Mouse (Mus musculus): ENCODE results near the gene Pycard. TPM values are rescaled to one million over a fixed set of nuclear protein-coding genes. Genes with fewer than 3 reads are reported as not detected.
A peak's percentile ranks its signal among the peaks of the same experiment; 100 is the strongest.
"Not testable (repeated sequence)": the region's sequence is repeated elsewhere in the genome, so short reads cannot be mapped to it uniquely, and the experiment has no call there.

Gene Pycard
- 1 to 10 TPM; 3.3 to 4.9 TPM for total RNA-seq (2021)
- long read RNA-seq, experiment 1, partial matches to known transcripts, result 0 of 7 reads
- long read RNA-seq, experiment 1, other reads (novel, unspliced or antisense), result 3 of 7 reads
- long read RNA-seq, experiment 2, transcript Pycard-201 (3 exons, 3,800 nt), result major isoform, 6 of 6 reads
- long read RNA-seq, experiment 2, partial matches to known transcripts, result 0 of 6 reads
- long read RNA-seq, experiment 2, other reads (novel, unspliced or antisense), result 0 of 6 reads

- DNase-seq, result no peak
Observed at GRCm38 (mm10) chr7:127993341-127993977, at the start of gene Pycard. Gene Pycard (minus strand): TSS chr7:127993867.

- DNase-seq, result not testable (repeated sequence)
Observed at GRCm38 (mm10) chr7:128042161-128042820, 48.6 kb upstream of the Pycard start.

GRCm38 (mm10) chr7:128033616-128034015 lies 39.9 kb upstream of the Pycard start:
- DNase-seq, result no peak

GRCm38 (mm10) chr7:128032989-128033293 lies 39.3 kb upstream of the Pycard start:
- DNase-seq, result no peak

- DNase-seq, result no peak
Observed at GRCm38 (mm10) chr7:128032290-128032988, 38.8 kb upstream of the Pycard start.

- no peak for DNase-seq
Observed at GRCm38 (mm10) chr7:128031403-128031976, 37.8 kb upstream of the Pycard start.

- DNase-seq, result no peak
Observed at GRCm38 (mm10) chr7:128025381-128025780, 31.7 kb upstream of the Pycard start.

- DNase-seq, result no peak
Observed at GRCm38 (mm10) chr7:128024932-128025331, 31.3 kb upstream of the Pycard start.

GRCm38 (mm10) chr7:128024364-128024763 lies 30.7 kb upstream of the Pycard start:
- DNase-seq, result no peak

GRCm38 (mm10) chr7:128023565-128023964 lies 29.9 kb upstream of the Pycard start:
- DNase-seq, result no peak

GRCm38 (mm10) chr7:128022974-128023373 lies 29.3 kb upstream of the Pycard start:
- DNase-seq, result no peak

GRCm38 (mm10) chr7:128019187-128019586 lies 25.5 kb upstream of the Pycard start:
- no peak for DNase-seq

GRCm38 (mm10) chr7:128018275-128018674 lies 24.6 kb upstream of the Pycard start:
- no peak for DNase-seq

GRCm38 (mm10) chr7:128016650-128017049 lies 23.0 kb upstream of the Pycard start:
- DNase-seq, result no peak

- not testable (repeated sequence) for DNase-seq
Observed at GRCm38 (mm10) chr7:128016134-128016533, 22.5 kb upstream of the Pycard start.

GRCm38 (mm10) chr7:128013116-128013515 lies 19.4 kb upstream of the Pycard start:
- no peak for DNase-seq

GRCm38 (mm10) chr7:128012136-128012780 lies 18.6 kb upstream of the Pycard start:
- no peak for DNase-seq

GRCm38 (mm10) chr7:128009715-128010340 lies 16.2 kb upstream of the Pycard start:
- DNase-seq, result no peak

GRCm38 (mm10) chr7:128006193-128006592 lies 12.5 kb upstream of the Pycard start:
- no peak for DNase-seq

GRCm38 (mm10) chr7:128004487-128005362 lies 11.1 kb upstream of the Pycard start:
- peak; percentile 57 for DNase-seq

- DNase-seq, result no peak
Observed at GRCm38 (mm10) chr7:128004150-128004486, 10.5 kb upstream of the Pycard start.

Data from gastrocnemius, postnatal 10 days (tissue).